Mouse (Mus musculus) right cerebral cortex, postnatal 25 days (tissue): Measurements from ENCODE around the gene Ppp1r27.

Experiments
- DNase-seq: peaks from one replicate; pipeline ENCODE4 v3.0.0; 2022

Gene Ppp1r27

DNA sequence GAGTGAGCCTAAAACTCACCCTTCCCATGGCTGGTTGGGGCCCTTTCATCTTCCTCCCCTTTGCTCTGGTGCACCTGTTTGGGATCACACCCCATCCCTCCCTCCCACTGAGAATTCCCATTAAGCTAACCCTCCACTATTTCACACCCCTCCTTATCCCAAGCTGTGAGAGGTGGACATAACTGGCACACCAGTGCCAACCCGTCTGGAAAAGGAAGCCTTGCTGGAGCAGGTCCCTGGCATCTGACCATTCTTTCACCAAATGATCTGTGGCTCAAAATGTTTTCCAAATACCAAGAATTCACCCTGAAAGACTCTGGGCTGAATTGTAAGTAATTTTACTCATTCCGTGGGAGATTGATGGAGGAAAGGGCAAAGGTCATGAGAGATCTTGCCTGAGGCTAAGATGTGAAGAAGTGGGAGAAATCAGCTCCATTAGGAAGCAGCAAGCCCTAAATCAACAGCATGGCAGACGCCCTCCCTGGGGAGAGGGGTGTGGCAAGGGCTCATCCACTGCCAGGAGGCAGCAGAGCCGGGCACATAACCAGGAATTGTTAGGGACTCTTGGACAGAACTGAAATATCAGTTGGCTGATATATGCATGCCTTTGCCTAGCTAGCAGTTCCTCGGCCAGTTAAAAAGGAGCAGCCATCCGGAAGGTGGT, 38.0 kb downstream of the Ppp1r27 start:
- no peak for DNase-seq

DNA sequence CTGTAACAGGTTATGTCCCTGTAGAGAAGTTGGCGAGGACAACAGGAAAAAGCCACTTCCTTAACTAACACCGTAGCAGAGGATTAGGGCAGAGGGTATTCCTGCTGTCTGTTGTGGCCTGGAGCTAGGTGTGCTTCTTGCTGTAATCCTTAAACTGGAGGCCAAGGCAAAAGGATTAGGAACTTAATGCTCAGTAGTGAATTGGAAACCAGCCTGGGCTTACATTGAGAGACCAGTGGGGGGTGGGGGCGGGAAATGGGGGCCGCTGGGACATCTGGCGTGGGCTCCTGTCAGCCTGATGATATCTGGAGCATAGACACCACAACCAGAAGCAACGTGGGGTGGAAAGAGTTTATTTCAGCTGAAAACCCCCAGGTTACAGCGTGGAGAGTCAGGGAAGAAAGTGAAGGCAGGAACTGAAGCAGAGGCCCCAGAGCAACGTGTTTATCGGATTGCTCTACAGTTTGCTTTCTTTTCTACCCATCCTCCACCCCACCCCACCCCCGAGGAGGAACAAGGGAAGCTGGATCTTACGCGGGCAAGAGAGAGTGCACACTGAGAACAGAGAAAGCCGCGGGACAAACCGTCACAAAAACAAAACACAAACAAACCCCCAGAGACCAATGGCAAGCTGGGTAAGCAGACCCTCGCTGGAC, 40.4 kb downstream of the Ppp1r27 start:
- no peak for DNase-seq

DNA sequence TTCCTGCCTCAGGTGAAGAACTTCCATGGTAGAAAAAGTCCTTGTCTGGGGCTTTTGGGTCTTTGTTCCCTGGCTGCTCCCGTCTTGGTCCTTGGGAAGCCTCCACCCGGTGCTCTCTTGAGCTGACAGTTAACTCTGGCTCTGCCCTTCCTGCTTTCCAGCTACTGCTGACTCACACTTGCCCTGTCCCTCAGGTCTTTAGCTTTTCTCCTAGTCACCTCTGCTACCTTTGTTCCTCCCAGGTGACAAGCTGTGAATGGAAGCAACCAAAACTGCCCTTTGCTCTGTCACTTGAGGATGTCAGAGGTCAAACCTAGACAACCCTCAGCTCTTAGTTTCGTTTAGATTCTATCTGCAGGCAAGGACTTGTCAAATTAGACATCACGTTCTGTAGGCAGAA, 41.0 kb downstream of the Ppp1r27 start:
- DNase-seq = no peak

DNA sequence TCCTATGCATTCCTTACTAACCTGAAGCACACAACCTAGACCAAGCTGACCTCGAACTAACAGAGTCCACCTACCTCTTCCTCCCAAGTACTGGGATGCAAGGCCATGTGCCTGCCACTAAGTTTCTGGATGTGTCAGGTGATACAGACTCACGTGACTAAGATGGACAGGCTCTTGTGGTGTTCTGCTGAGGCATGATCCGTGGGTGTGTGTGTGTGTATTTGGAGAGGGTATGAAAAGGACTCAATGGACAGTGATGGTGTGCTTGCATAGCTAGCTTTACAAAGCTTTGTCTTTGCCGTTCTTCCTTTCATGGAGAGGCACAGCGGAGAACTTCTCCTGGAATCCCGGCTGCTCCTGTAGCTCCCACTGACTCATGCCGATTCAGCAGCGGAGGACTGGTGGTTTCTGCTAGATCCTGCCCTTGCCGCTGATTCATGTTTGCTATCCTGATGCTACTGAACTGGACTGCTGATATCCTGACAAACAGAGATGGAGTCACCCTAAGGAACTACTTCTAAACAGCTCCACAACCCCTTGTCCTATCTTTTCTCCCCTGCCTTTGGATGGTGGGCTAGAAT, 42.6 kb downstream of the Ppp1r27 start:
- DNase-seq = no peak

DNA sequence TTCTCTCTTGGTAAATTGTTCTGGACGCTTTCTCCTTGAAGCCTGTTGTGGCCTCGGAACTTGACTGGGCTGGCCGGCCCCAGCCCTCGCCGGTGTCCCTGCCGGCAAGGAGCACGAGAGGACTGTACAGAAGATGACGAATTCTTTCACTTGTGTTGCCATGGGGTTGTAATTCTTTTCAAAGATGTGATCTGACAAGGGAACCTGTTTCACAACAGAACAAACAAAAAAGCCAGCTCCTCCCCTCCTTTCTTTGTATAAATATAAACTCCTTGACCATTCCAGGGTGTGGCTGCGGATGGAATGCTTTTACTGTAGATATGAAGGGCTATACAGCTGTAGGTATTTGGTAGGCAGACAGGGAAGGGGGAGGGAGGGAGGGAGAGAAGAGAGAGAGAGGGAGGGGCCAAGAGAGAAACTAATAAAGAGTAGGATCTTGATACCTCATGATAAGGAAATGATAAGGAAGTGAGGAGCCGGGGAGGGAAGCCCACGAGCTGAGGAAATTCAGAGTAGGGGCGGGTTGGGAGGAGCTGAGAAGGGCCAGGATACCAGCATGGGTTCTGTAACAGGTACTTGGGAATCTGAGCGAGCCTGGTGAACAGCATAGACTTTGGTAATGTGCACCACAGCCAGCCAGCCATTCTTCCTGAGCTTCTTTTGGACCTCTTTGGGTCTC, 43.2 kb downstream of the Ppp1r27 start:
- DNase-seq = no peak

DNA sequence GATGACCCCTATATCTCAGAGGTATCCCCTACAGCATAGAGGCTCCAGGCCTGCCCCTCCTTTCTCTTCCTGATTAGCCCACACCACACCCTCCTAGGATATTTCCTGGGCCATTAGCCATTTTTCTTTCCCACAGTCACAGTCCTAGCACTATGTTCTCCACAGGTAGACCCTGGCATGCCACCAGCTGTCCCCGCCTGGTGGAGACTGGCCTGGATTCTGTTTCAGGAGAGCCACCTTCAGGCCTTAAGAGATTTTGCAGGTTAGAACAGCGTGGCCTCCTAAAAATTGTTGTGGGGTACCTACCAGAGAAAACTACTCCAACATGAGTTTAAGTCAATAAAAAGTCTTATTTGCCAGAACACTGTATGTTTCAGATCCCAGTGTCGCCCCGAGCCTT, 44.0 kb downstream of the Ppp1r27 start:
- no peak for DNase-seq

DNA sequence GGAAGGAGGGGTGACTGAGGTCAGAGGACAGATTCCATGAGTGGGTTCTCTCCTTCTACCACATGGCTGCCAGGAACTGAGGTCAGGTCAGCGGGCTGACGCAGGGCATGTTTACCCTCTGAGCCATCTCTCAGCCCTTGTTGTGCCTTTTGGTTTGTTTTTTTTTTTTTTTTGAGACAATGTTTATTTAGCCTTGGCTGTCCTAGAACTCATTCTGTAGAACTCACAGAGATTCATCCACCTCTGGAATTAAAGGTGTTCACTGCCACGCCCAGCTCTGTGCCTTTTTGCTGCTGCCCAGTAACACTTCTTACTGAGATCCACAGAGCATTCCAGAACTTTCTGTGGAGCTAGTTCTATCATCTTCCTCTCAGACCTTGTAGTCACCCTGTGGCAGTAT, 45.3 kb downstream of the Ppp1r27 start:
- no peak for DNase-seq

DNA sequence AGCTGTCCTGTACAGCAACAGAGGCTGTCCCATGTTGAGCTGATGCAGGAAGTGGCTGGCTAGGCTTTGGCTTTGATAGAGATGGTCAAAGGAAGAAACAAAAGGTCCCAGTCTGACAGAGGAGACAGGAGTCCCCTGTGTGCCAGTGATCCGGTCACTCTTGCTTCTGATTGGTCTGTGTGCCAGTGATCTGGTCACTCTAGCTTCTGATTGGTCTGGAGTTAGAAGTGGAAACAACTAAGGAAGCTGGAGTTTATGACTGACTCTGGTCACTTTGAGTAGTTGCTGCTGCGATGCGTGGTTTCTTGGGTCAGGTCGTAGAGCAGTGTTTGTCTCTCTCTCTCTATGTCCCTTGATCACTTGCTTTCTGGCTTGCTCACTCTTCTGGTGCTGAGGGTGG, 49.2 kb downstream of the Ppp1r27 start:
- DNase-seq = no peak

DNA sequence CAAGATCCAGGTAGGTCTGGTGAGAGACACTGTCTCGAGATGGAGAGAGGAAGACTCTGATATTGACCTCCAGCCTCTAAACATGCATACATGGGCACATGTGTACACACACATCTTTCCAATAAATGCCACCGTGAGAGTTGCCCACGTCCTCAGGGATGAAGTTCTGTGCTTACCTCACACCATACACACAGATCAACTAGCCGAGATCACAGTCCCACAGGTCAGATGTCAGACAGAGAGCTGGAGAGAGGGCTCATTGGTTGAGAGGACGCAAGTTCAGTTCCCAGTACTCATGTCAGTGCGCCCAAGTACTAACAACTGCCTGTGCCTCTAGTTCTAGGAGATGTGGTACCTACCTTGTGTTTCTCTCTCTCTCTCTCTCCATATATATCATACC, 49.9 kb downstream of the Ppp1r27 start:
- DNase-seq = no peak

DNA sequence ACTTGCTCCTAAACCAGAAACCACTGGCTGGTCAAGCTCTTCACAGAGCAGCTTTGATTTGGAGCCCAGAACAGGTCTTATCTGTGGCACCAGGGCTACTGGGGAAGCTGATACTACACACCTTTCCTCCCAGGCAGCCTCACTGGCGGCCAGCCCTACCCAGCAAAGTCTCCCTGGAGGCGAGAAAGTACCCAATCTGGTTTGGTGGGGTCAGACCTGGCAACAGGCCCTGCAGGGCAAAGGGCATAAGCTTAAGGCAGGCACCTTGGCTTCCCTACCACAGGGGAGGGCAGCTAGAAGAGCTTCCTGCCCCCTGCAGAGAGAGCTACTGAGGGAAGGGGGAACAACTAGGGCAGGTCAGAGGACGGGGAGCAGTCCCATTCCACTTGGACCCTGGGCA, 50.6 kb downstream of the Ppp1r27 start:
- no peak for DNase-seq
